Mouse (Mus musculus): ENCODE measurements at regions not wholly inside any gene's neighbourhood (a gene's known extent, or its start where the extent isn't known, plus 50 kb on each side); places are given as distances from the start of the nearest gene placed in this dataset.

GRCm38 (mm10) chr13:57365096-57365495, 469.3 kb upstream of the Trpc7 start:
- Histone ChIP-seq H3K9ac (ENCODE audit: low read length) (no peak overlapping the region), H3K4me1 (ENCODE audit: control insufficient read depth, insufficient read depth, low read length) (peaks cover 5% of the 10 kb centered on the region), H3K4me3 (ENCODE audit: low read depth, low read length) (no peak overlapping the region), H3K27ac (ENCODE audit: low read depth, low read length) (no peak overlapping the region), H3K4me2 (no peak overlapping the region), H3K9me3 (ENCODE audit: control insufficient read depth, low read length) (no peaks in the 10 kb centered on the region), H3K27me3 (ENCODE audit: control insufficient read depth, insufficient read depth, low read length) (no peaks in the 10 kb centered on the region), H3K36me3 (ENCODE audit: control insufficient read depth, insufficient read depth, low read length) (no peaks in the 10 kb centered on the region)
- 87% methylated on average over 6 of the region's 6 CpGs for WGBS
- DNase-seq (ENCODE audit: low spot score, missing footprints), result no peak
- no peak for ATAC-seq (ENCODE audit: low FRiP score)

DNA sequence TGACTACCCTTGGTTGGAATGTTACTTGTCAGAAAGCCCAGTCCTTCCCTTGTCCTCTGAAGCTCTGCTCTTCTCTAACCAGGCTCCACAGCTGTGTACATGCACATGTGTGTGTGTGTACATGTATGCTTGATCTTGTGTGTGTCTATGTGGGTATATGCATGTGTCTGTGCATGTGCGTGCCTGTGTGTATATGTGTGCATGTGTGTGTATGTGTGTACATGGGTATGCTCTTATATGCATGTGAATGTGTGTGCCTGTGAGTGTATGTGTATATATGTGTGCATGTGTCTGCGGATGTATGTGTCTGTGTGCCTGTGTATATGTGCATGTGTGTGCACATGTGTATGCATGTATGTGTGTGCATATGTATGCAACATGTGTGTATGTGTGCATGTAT, 468.6 kb upstream of the Trpc7 start:
- WGBS, result 96% methylated on average over 2 of the region's 2 CpGs
- Histone ChIP-seq H3K4me3 (ENCODE audit: low read depth, low read length) (no peak overlapping the region), H3K27me3 (ENCODE audit: control insufficient read depth, insufficient read depth, low read length) (no peaks in the 10 kb centered on the region), H3K36me3 (ENCODE audit: control insufficient read depth, insufficient read depth, low read length) (no peaks in the 10 kb centered on the region), H3K9me3 (ENCODE audit: control insufficient read depth, low read length) (no peaks in the 10 kb centered on the region), H3K27ac (ENCODE audit: low read depth, low read length) (no peak overlapping the region), H3K4me1 (ENCODE audit: control insufficient read depth, insufficient read depth, low read length) (peaks cover 5% of the 10 kb centered on the region), H3K4me2 (no peak overlapping the region), H3K9ac (ENCODE audit: low read length) (no peak overlapping the region)
- DNase-seq (ENCODE audit: low spot score, missing footprints) (no peak), ATAC-seq (ENCODE audit: low FRiP score) (no peak)

GRCm38 (mm10) chr13:57362563-57362962, 466.8 kb upstream of the Trpc7 start:
- Histone ChIP-seq H3K4me1 (ENCODE audit: control insufficient read depth, insufficient read depth, low read length) (peaks cover 5% of the 10 kb centered on the region), H3K27me3 (ENCODE audit: control insufficient read depth, insufficient read depth, low read length) (no peaks in the 10 kb centered on the region), H3K27ac (ENCODE audit: low read depth, low read length) (no peak overlapping the region), H3K36me3 (ENCODE audit: control insufficient read depth, insufficient read depth, low read length) (no peaks in the 10 kb centered on the region), H3K4me3 (ENCODE audit: low read depth, low read length) (no peak overlapping the region), H3K4me2 (no peak overlapping the region), H3K9ac (ENCODE audit: low read length) (no peak overlapping the region), H3K9me3 (ENCODE audit: control insufficient read depth, low read length) (no peaks in the 10 kb centered on the region)
- ATAC-seq (ENCODE audit: low FRiP score), result no peak
- WGBS, result 8% methylated on average over 6 of the region's 6 CpGs
- DNase-seq (ENCODE audit: low spot score, missing footprints), result no peak

GRCm38 (mm10) chr13:57361286-57361685, 465.5 kb upstream of the Trpc7 start:
- no peak overlapping the region for H3K27ac ChIP-seq (ENCODE audit: low read depth, low read length)
- 87% methylated on average over 7 of the region's 7 CpGs for WGBS
- peaks cover 5% of the 10 kb centered on the region for H3K4me1 ChIP-seq (ENCODE audit: control insufficient read depth, insufficient read depth, low read length)
- no peaks in the 10 kb centered on the region for H3K27me3 ChIP-seq (ENCODE audit: control insufficient read depth, insufficient read depth, low read length)
- no peaks in the 10 kb centered on the region for H3K9me3 ChIP-seq (ENCODE audit: control insufficient read depth, low read length)
- no peaks in the 10 kb centered on the region for H3K36me3 ChIP-seq (ENCODE audit: control insufficient read depth, insufficient read depth, low read length)
- H3K9ac ChIP-seq (ENCODE audit: low read length), result no peak overlapping the region
- ATAC-seq (ENCODE audit: low FRiP score), result no peak
- no peak for DNase-seq (ENCODE audit: low spot score, missing footprints)
- no peak overlapping the region for H3K4me3 ChIP-seq (ENCODE audit: low read depth, low read length)
- no peak overlapping the region for H3K4me2 ChIP-seq

DNA sequence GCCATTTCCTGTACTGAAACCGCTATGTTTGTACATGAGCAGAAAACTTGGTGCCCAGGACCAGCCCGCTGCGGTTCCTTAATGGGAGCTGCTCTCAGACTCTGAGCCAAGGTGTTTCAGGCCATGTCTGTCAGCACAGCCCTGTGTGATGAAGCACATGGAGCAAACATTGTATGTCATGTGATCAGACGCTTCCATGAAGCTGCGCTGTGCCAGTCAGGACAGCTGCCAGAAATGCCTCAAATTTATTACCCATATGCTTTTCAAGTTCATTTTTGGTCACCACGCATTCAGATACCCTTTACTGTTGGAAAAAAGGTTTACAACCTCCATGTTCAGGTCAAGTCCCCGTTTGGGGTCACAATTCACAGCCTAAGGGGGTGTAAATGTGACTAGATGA, 458.8 kb upstream of the Trpc7 start:
- Histone ChIP-seq H3K36me3 (ENCODE audit: control insufficient read depth, insufficient read depth, low read length) (no peaks in the 10 kb centered on the region), H3K27ac (ENCODE audit: low read depth, low read length) (no peak overlapping the region), H3K9ac (ENCODE audit: low read length) (no peak overlapping the region), H3K9me3 (ENCODE audit: control insufficient read depth, low read length) (no peaks in the 10 kb centered on the region), H3K27me3 (ENCODE audit: control insufficient read depth, insufficient read depth, low read length) (no peaks in the 10 kb centered on the region), H3K4me1 (ENCODE audit: control insufficient read depth, insufficient read depth, low read length) (no peaks in the 10 kb centered on the region), H3K4me2 (no peak overlapping the region), H3K4me3 (ENCODE audit: low read depth, low read length) (no peak overlapping the region)
- DNase-seq (ENCODE audit: low spot score, missing footprints) (no peak), ATAC-seq (ENCODE audit: low FRiP score) (no peak)
- WGBS, result 91% methylated on average over 7 of the region's 7 CpGs

GRCm38 (mm10) chr13:57353976-57354375, 458.2 kb upstream of the Trpc7 start:
- no peak for ATAC-seq (ENCODE audit: low FRiP score)
- Histone ChIP-seq H3K4me1 (ENCODE audit: control insufficient read depth, insufficient read depth, low read length) (no peaks in the 10 kb centered on the region), H3K27me3 (ENCODE audit: control insufficient read depth, insufficient read depth, low read length) (no peaks in the 10 kb centered on the region), H3K4me2 (no peak overlapping the region), H3K4me3 (ENCODE audit: low read depth, low read length) (no peak overlapping the region), H3K27ac (ENCODE audit: low read depth, low read length) (no peak overlapping the region), H3K9me3 (ENCODE audit: control insufficient read depth, low read length) (no peaks in the 10 kb centered on the region), H3K36me3 (ENCODE audit: control insufficient read depth, insufficient read depth, low read length) (no peaks in the 10 kb centered on the region), H3K9ac (ENCODE audit: low read length) (no peak overlapping the region)
- 65% methylated on average over 3 of the region's 3 CpGs for WGBS
- DNase-seq (ENCODE audit: low spot score, missing footprints), result no peak

- no peak overlapping the region for H3K27ac ChIP-seq (ENCODE audit: low read depth, low read length)
- no peaks in the 10 kb centered on the region for H3K4me1 ChIP-seq (ENCODE audit: control insufficient read depth, insufficient read depth, low read length)
- H3K36me3 ChIP-seq (ENCODE audit: control insufficient read depth, insufficient read depth, low read length), result no peaks in the 10 kb centered on the region
- no peak overlapping the region for H3K9ac ChIP-seq (ENCODE audit: low read length)
- no peak overlapping the region for H3K4me2 ChIP-seq
- no peak for ATAC-seq (ENCODE audit: low FRiP score)
- H3K9me3 ChIP-seq (ENCODE audit: control insufficient read depth, low read length), result no peaks in the 10 kb centered on the region
- DNase-seq (ENCODE audit: low spot score, missing footprints), result no peak
- no peaks in the 10 kb centered on the region for H3K27me3 ChIP-seq (ENCODE audit: control insufficient read depth, insufficient read depth, low read length)
- no peak overlapping the region for H3K4me3 ChIP-seq (ENCODE audit: low read depth, low read length)
- 94% methylated on average over 2 of the region's 2 CpGs for WGBS
These were observed 455.0 kb upstream of the Trpc7 start for GRCm38 (mm10) chr13:57350828-57351227.

- 86% methylated on average over 6 of the region's 6 CpGs for WGBS
- no peak overlapping the region for H3K4me3 ChIP-seq (ENCODE audit: low read depth, low read length)
- no peak overlapping the region for H3K27ac ChIP-seq (ENCODE audit: low read depth, low read length)
- DNase-seq (ENCODE audit: low spot score, missing footprints) (no peak), ATAC-seq (ENCODE audit: low FRiP score) (no peak)
- H3K36me3 ChIP-seq (ENCODE audit: control insufficient read depth, insufficient read depth, low read length), result no peaks in the 10 kb centered on the region
- H3K9me3 ChIP-seq (ENCODE audit: control insufficient read depth, low read length), result no peaks in the 10 kb centered on the region
- no peaks in the 10 kb centered on the region for H3K27me3 ChIP-seq (ENCODE audit: control insufficient read depth, insufficient read depth, low read length)
- H3K4me2 ChIP-seq, result no peak overlapping the region
- no peak overlapping the region for H3K9ac ChIP-seq (ENCODE audit: low read length)
- H3K4me1 ChIP-seq (ENCODE audit: control insufficient read depth, insufficient read depth, low read length), result no peaks in the 10 kb centered on the region
These were observed 442.9 kb upstream of the Trpc7 start for GRCm38 (mm10) chr13:57338676-57339075.

- H3K9ac ChIP-seq (ENCODE audit: low read length), result no peak overlapping the region
- no peaks in the 10 kb centered on the region for H3K36me3 ChIP-seq (ENCODE audit: control insufficient read depth, insufficient read depth, low read length)
- ATAC-seq (ENCODE audit: low FRiP score) (no peak), DNase-seq (ENCODE audit: low spot score, missing footprints) (no peak)
- no peaks in the 10 kb centered on the region for H3K4me1 ChIP-seq (ENCODE audit: control insufficient read depth, insufficient read depth, low read length)
- no peaks in the 10 kb centered on the region for H3K27me3 ChIP-seq (ENCODE audit: control insufficient read depth, insufficient read depth, low read length)
- no peaks in the 10 kb centered on the region for H3K9me3 ChIP-seq (ENCODE audit: control insufficient read depth, low read length)
- no peak overlapping the region for H3K4me2 ChIP-seq
- H3K4me3 ChIP-seq (ENCODE audit: low read depth, low read length), result no peak overlapping the region
- WGBS, result 95% methylated on average over 8 of the region's 8 CpGs
- H3K27ac ChIP-seq (ENCODE audit: low read depth, low read length), result no peak overlapping the region
These were observed 440.8 kb upstream of the Trpc7 start for GRCm38 (mm10) chr13:57336596-57336995.

DNA sequence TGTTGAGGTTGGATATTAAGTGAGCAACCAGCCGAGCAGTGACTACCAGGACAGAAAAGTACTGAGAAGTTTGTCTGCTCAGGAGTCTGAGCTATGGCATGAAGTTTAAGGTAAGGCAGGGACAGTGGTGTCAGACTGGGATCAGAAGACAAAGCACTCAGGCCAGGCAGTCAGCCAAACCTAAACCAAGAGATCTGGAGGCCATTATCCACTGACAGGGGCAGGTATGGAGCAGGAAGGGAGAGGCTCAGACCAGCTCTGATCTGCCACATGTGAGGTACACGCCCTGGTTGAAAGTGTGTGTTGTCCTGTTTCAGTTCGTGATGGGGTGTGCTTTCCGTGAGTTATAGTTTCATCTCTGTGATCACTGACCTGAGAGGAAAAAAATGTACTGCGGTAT, 437.2 kb upstream of the Trpc7 start:
- no peaks in the 10 kb centered on the region for H3K4me1 ChIP-seq (ENCODE audit: control insufficient read depth, insufficient read depth, low read length)
- H3K4me2 ChIP-seq, result no peak overlapping the region
- no peak for ATAC-seq (ENCODE audit: low FRiP score)
- H3K27me3 ChIP-seq (ENCODE audit: control insufficient read depth, insufficient read depth, low read length), result no peaks in the 10 kb centered on the region
- H3K27ac ChIP-seq (ENCODE audit: low read depth, low read length), result no peak overlapping the region
- DNase-seq (ENCODE audit: low spot score, missing footprints), result no peak
- 85% methylated on average over 5 of the region's 5 CpGs for WGBS
- no peak overlapping the region for H3K4me3 ChIP-seq (ENCODE audit: low read depth, low read length)
- no peaks in the 10 kb centered on the region for H3K36me3 ChIP-seq (ENCODE audit: control insufficient read depth, insufficient read depth, low read length)
- no peaks in the 10 kb centered on the region for H3K9me3 ChIP-seq (ENCODE audit: control insufficient read depth, low read length)
- H3K9ac ChIP-seq (ENCODE audit: low read length), result no peak overlapping the region

Data from midbrain, embryonic 11.5 days (tissue).